Mouse (Mus musculus) ES-Bruce4 (cell line): Measurements from ENCODE around the gene Vcl.

ENCODE experiments used
- CTCF ChIP-seq: IDR thresholded peaks from one replicate; pipeline ENCODE4 v1.8.1; 2011; ENCODE audit warnings: low read depth, low read length
- EP300 ChIP-seq: IDR thresholded peaks from 2 replicates; pipeline ENCODE4 v1.6.1; 2011; ENCODE audit warnings: low read depth, low read length; ENCODE audit not compliant: insufficient read depth
- POLR2A ChIP-seq: IDR thresholded peaks from one replicate; pipeline ENCODE4 v1.8.1; 2011; ENCODE audit warnings: low read length; ENCODE audit not compliant: insufficient read depth

DNA sequence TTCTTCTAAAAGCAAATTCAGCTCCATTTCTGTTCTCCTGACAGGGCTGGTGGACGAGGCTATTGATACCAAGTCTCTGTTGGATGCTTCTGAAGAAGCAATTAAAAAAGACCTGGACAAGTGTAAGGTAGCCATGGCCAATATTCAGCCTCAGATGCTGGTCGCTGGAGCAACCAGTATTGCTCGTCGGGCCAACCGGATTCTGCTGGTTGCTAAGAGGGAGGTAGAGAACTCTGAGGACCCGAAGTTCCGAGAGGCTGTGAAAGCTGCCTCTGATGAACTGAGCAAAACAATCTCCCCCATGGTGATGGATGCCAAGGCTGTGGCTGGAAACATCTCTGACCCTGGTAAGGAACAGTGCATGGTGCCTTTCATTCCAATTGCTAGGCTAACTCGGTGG is 91.2 kb downstream of the Vcl start:
- TF ChIP-seq CTCF (no peak), POLR2A (no peak), EP300 (no peak)
